Mouse (Mus musculus): ENCODE measurements around the gene Dop1a.

DNA sequence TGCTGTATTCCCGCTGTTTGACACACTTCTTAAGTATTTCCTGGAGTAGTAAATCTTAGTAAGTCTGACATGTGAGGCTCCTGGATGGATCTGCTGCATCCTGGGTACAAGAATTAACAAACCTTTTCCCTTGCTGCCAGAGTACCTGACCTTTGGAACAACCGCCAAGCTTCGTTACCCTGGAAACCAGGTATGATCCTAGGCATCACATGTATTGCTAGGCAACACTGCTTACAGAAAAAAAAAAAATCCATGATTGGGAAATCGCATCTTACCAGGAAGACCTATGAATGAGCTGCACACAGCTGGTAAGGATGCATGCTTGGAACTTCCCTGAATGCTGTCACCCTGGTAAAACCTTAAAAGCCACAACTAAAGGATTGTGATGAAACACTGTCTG is 24.7 kb upstream of the Dop1a start:
- TF ChIP-seq CTCF (IDR thresholded peaks at IDR 0.05) (no peak), EP300 (IDR thresholded peaks at IDR 0.05; ENCODE audit: insufficient read depth, low read depth, low read length) (no peak), POLR2A (IDR thresholded peaks at IDR 0.05; ENCODE audit: insufficient read depth, low read depth, low read length) (no peak)

All from heart, adult 2 months (tissue).